Mouse (Mus musculus): ENCODE measurements at regions not wholly inside any gene's neighbourhood (a gene's known extent, or its start where the extent isn't known, plus 50 kb on each side); places are given as distances from the start of the nearest gene placed in this dataset.
A peak's percentile ranks its signal among the peaks of the same experiment; 100 is the strongest.

- no peak for DNase-seq (ENCODE audit: low spot score in 2 of 2)
Measured at GRCm38 (mm10) chr17:47317651-47318050, 51.0 kb upstream of the Mrps10 start.

- DNase-seq (ENCODE audit: low spot score in 2 of 2), result no peak
Measured at GRCm38 (mm10) chr17:47313162-47313561, 55.5 kb upstream of the Mrps10 start.

- DNase-seq (ENCODE audit: low spot score in 2 of 2), result no peak
Measured at GRCm38 (mm10) chr17:47311272-47311671, 57.4 kb upstream of the Mrps10 start.

GRCm38 (mm10) chr17:47306027-47306761 lies 62.5 kb upstream of the Mrps10 start:
- no peak for DNase-seq (ENCODE audit: low spot score in 2 of 2)

DNA sequence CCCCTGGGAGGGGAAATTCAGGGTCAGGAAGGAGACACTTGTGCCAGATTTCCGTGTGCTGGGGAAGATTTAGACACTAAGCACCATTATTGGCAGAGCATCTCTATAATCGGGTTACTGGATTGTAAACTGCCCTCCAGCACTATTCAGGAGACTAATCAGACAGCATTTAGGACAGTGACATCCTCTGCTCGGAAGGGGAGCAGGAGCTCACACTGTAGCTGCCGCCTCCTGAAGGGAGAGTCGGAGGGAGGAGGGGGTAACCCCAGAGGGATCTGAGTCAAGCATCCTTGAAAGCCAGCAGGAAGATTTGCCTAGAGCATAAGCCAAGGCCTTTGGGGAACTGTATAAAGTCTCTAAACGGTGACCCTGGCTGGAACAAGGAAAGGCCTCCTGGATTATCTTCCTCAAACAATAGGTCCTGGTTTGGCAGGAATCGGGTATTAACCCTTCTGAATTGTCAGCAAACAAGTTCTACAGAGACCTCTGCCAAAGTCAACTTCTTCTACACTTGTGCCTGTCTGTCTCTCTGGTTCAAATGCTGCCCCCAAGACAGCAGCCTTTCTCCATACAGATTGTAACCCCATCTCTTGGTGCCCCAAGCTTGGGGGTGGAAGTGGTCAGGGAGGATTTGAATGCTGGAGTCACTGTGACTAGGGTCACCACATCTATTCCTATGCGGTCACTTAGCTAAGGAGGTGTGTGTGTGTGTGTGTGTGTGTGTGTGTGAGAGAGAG lies 64.1 kb upstream of the Mrps10 start:
- DNase-seq (ENCODE audit: low spot score in 2 of 2), result no peak

DNA sequence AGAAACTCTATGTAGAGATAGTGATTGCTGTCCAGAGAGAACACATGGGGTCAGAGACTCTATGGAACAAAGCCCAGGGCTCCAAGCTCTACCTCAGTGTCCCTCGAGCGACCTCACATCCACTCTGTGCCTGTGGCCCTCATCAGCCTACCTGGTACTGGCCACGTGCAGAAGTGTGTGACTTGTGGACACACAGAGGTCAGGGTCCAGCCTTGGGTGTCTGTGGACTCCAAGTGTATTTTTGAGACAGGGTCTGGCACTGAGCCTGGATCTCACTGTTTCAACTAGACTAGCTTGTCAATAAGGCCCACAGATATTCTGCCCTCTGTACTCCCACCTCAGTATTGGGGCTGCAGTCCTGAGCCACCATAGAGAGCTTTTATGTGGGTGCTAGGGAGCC lies 65.1 kb upstream of the Mrps10 start:
- no peak for DNase-seq (ENCODE audit: low spot score in 2 of 2)

GRCm38 (mm10) chr17:47298396-47298919 lies 70.2 kb upstream of the Mrps10 start:
- no peak for DNase-seq (ENCODE audit: low spot score in 2 of 2)

- peak; percentile 82 to 84 for DNase-seq (ENCODE audit: low spot score in 2 of 2)
Measured at GRCm38 (mm10) chr17:47297965-47298364, 70.7 kb upstream of the Mrps10 start.

GRCm38 (mm10) chr17:47296709-47297450 lies 71.8 kb upstream of the Mrps10 start:
- no peak for DNase-seq (ENCODE audit: low spot score in 2 of 2)

- no peak for DNase-seq (ENCODE audit: low spot score in 2 of 2)
Measured at GRCm38 (mm10) chr17:47295315-47296011, 73.2 kb upstream of the Mrps10 start.

DNA sequence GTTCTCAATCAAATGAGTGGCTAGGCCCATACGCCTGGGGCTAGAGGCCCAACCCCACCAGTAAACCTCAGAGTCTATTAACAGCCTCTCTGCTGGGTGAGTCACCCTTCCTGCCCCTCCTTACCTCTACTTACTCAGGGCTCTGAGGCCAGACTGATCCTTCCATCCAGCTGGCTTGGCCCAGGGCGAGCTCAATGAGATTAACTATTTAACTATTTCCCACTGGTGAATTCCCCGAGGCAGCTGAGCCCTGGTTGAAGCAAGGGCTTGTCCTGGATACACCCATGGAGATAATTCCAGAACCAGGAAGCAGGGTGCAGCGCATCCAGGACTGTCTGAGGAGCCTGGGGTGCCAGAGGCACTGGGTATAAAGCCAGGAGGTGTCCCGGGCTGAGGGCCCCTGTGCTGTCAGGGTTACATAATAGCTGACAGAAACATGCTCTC lies 74.6 kb upstream of the Mrps10 start:
- DNase-seq (ENCODE audit: low spot score in 2 of 2), result no peak

DNA sequence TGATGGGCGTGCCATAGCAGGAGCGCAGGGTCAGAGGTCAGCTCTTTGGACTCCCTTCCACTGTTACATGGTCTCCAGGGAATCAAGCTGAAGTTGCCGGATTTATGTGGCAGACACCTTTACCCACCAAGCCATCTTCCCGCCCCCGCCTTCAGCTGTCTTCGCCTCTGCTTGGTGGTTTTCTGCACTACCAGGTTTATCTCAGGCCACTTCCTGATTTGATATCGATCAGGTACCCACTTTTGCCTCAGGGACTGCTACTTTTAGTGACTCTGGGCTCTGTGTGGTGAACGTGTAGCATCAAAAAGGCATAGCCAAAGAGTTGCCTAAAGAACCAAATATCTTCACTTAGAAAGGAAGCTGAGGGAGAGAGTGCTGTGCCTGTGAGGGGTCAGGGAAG lies 75.5 kb upstream of the Mrps10 start:
- no peak for DNase-seq (ENCODE audit: low spot score in 2 of 2)

DNA sequence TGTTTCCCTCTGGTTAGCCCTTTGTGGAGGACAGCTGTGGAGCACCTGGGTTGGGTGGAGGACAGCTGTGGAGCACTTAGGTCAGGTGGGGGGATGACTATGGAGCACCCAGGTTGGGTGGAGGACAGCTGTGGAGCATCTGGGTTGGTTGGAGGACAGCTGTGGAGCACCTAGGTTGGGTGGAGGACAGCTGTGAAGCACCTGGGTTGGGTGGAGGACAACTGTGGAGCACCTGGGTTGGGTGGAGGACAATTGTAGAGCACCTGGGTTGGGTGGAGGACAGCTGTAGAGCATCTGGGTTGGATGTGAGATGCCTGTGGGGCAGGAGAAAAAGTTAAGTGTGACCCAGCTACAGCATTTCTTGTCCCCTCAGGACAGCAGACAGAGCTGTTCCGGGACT lies 77.1 kb upstream of the Mrps10 start:
- no peak for DNase-seq (ENCODE audit: low spot score in 2 of 2)

DNA sequence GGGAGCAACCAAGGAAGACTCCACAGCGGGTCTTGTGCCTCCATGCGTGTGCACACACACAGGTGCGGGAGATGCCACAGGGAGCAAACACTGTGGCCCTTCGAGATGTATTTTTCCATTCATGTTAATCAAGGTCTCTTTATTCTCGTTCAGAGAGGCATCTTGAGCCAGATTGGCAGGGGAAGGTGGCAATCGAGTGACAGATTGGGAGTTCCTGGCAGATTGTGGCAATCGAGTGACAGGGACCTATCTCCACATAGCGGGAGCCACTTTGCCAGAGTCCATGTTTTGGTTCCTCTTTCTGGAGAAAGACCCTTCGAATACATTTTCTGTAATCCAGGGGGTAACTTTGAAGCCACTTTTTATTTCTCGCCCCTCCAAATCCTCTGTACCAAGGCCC lies 83.1 kb upstream of the Mrps10 start:
- DNase-seq (ENCODE audit: low spot score in 2 of 2), result no peak

GRCm38 (mm10) chr17:47284236-47284635 lies 84.5 kb upstream of the Mrps10 start:
- DNase-seq (ENCODE audit: low spot score in 2 of 2), result no peak

DNA sequence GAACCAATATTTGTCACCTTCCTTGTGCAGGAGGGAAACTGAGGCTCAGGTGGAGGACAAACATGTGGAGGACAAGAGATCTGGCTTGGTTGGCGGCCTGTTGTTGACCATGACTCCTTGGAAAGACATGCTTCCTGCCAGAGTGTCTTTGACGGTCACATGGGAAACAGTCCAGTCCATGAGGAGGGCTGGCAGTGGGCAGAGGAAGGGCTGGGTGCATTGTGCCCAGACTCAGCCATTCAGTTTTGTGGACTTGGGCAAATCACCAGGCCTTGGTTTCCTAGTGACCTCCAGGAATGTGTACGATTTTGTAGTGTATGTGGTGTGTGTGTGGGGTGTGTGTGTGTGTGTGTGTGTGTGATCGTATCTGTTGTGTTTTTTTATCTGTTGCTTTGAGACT lies 85.5 kb upstream of the Mrps10 start:
- no peak for DNase-seq (ENCODE audit: low spot score in 2 of 2)

GRCm38 (mm10) chr17:47282476-47282875 lies 86.2 kb upstream of the Mrps10 start:
- DNase-seq (ENCODE audit: low spot score in 2 of 2), result no peak

DNA sequence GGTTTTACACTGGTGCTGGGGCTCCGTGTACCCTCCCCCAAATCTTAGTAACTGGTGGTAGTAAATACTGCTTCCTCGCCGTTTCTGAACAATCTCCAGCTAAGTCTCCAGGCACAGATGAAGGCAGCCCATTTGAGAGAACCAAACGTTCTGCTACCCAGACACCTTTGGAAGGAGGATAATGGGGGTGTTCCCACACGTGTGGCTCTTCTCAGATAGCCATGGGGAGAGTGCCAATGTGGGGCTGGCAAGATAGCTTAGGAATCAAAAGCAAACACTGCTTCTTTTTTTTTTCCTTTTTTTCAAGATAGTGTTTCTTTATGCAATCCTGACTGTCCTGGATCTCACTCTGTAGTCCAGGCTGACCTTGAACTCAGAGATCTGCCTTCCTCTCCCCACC lies 90.8 kb upstream of the Mrps10 start:
- no peak for DNase-seq (ENCODE audit: low spot score in 2 of 2)

- DNase-seq (ENCODE audit: low spot score in 2 of 2), result no peak
Measured at GRCm38 (mm10) chr17:47276639-47277038, 92.0 kb upstream of the Mrps10 start.

- no peak for DNase-seq (ENCODE audit: low spot score in 2 of 2)
Measured at GRCm38 (mm10) chr17:47275796-47276311, 92.8 kb upstream of the Mrps10 start.

GRCm38 (mm10) chr17:47273309-47273708 lies 95.4 kb upstream of the Mrps10 start:
- DNase-seq (ENCODE audit: low spot score in 2 of 2), result no peak
